Mouse (Mus musculus) mature B cell (primary cell): ENCODE data around the gene Lrrc34.

Experiments
- in situ Hi-C: fragments of 300-500 bp; cut with MboI; formaldehyde crosslinking; loops from 2 replicates; pipeline ENCODE4 v1.14.3; 2019

Lrrc34 gene

GRCm38 (mm10) chr3:30600717-30601116 lies 47.0 kb downstream of the Lrrc34 start:
- in situ Hi-C loops = loop anchor here (25.0 kb wide), 1 partner anchor 537 kb away; the partner anchor contains the start of gene Cldn11

GRCm38 (mm10) chr3:30599711-30600545 lies 47.7 kb downstream of the Lrrc34 start, which contains the start of gene Actrt3:
Actrt3 (minus strand) TSS chr3:30599939.
- in situ Hi-C loops = loop anchor here (10.0 to 25.0 kb wide), 3 partner anchors 195 to 537 kb away; partner anchors contain the start of genes Cldn11 and Sec62

GRCm38 (mm10) chr3:30597271-30597670 lies 50.4 kb downstream of the Lrrc34 start:
- in situ Hi-C loops = loop anchor here (10.0 kb wide), 2 partner anchors 198 to 378 kb away; partner anchors contain the start of gene Sec62

GRCm38 (mm10) chr3:30595111-30595832 lies 52.4 kb downstream of the Lrrc34 start:
- in situ Hi-C loops = loop anchor here (10.0 kb wide), 2 partner anchors 200 to 380 kb away; partner anchors contain the start of gene Sec62

GRCm38 (mm10) chr3:30593719-30594485 lies 53.8 kb downstream of the Lrrc34 start:
- in situ Hi-C loops = loop anchor here (10.0 kb wide), 2 partner anchors 201 to 381 kb away; partner anchors contain the start of gene Sec62

GRCm38 (mm10) chr3:30592418-30592853 lies 55.2 kb downstream of the Lrrc34 start:
- in situ Hi-C loops = loop anchor here (10.0 kb wide), 2 partner anchors 202 to 382 kb away; partner anchors contain the start of gene Sec62

GRCm38 (mm10) chr3:30588865-30589264 lies 58.8 kb downstream of the Lrrc34 start:
- in situ Hi-C loops = no loop called here
